Mouse (Mus musculus) embryo, embryonic 11.5 days (tissue): ENCODE data around the gene Ifna2.

Experiments
- DNase-seq: peaks from one replicate; pipeline ENCODE4 v3.0.0-alpha.2; 2012; ENCODE audit warnings: low read depth, low spot score

The Ifna2 gene

GRCm38 (mm10) chr4:88653644-88654043 lies 30.1 kb downstream of the Ifna2 start:
- no peak for DNase-seq

GRCm38 (mm10) chr4:88644359-88644758 lies 39.4 kb downstream of the Ifna2 start, which contains the start of gene Ifna13:
Gene Ifna13, minus strand, starts transcription at chr4:88644459.
- no peak for DNase-seq

GRCm38 (mm10) chr4:88642526-88642925 lies 41.2 kb downstream of the Ifna2 start:
- DNase-seq: peak; percentile 8

- peak; percentile 100 for DNase-seq
Observed at GRCm38 (mm10) chr4:88641077-88641831, 42.5 kb downstream of the Ifna2 start.

GRCm38 (mm10) chr4:88640704-88641076 lies 43.0 kb downstream of the Ifna2 start:
- no peak for DNase-seq

GRCm38 (mm10) chr4:88634311-88634710 lies 49.4 kb downstream of the Ifna2 start, which contains the start of gene C87499:
Gene C87499, minus strand, starts transcription at chr4:88634411.
- DNase-seq: no peak
